Mouse (Mus musculus): ENCODE data around the gene Sh2d7. TPM values are rescaled to one million over a fixed set of nuclear protein-coding genes. Genes with fewer than 3 reads are reported as not detected.

The Sh2d7 gene
- total and polyA plus RNA-seq, 3 experiments: 0.04 TPM; not detected in 2

- TF ChIP-seq ZNF384 (IDR thresholded peaks at IDR 0.05; ENCODE audit: low read depth, low read length) (no peak), POLR2AphosphoS2 (IDR thresholded peaks at IDR 0.05; ENCODE audit: low read length) (no peak), GABPA (IDR thresholded peaks at IDR 0.05; ENCODE audit: low read depth, low read length) (peak; percentile 48; the same call in 1 of the 2 replicates), MEF2A (IDR thresholded peaks at IDR 0.05; ENCODE audit: extremely low read depth, insufficient replicate concordance, low read depth, low read length, poor library complexity, severe bottlenecking) (no peak), JUND (IDR thresholded peaks at IDR 0.05; ENCODE audit: low read depth, low read length) (no peak), ZMIZ1 (IDR thresholded peaks at IDR 0.05; ENCODE audit: low read depth, low read length) (no peak), MAFK (IDR thresholded peaks at IDR 0.05; ENCODE audit: borderline replicate concordance, low read depth, low read length) (0 out of 2 replicates have a peak, but pooled peaks have one; percentile 20), CHD2 (IDR thresholded peaks at IDR 0.05; ENCODE audit: low read length) (no peak), ZC3H11A (IDR thresholded peaks at IDR 0.05; ENCODE audit: low read depth, low read length) (no peak), NELFE (IDR thresholded peaks at IDR 0.05; ENCODE audit: low read depth, low read length) (no peak), MAX (IDR thresholded peaks at IDR 0.05; ENCODE audit: low read length) (no peak), SMC3 (IDR thresholded peaks at IDR 0.05; ENCODE audit: low read depth, low read length) (no peak), TCF12 (IDR thresholded peaks at IDR 0.05; ENCODE audit: low read depth, low read length) (no peak; the same call in 1 of the 2 replicates), POLR2A (IDR thresholded peaks at IDR 0.05; ENCODE audit: control insufficient read depth in 1 of 2, insufficient read depth in 1 of 2, low read depth in 1 of 2, low read length in 2 of 2, poor library complexity in 1 of 2) (no peak), SIN3A (IDR thresholded peaks at IDR 0.05; ENCODE audit: low read length) (no peak), CTCF (IDR thresholded peaks at IDR 0.05 in 2 of 3, conservative IDR thresholded peaks at IDR 0.05 in 1 of 3; ENCODE audit: control insufficient read depth in 1 of 3, insufficient read depth in 1 of 3, low read depth in 2 of 3, low read length in 3 of 3, poor library complexity in 1 of 3, severe bottlenecking in 1 of 3) (no peak), TAL1 (IDR thresholded peaks at IDR 0.05; ENCODE audit: low read length) (no peak), KAT2A (conservative IDR thresholded peaks at IDR 0.05; ENCODE audit: low read depth, low read length) (no peak)
Measured at GRCm38 (mm10) chr9:54489599-54489998, 49.2 kb upstream of the Sh2d7 start (continued).

- Histone ChIP-seq H3K9me3 (replicated peaks; ENCODE audit: insufficient read depth, low read length) (no peaks in the 10 kb centered on the region), H3K27ac (ENCODE audit: control insufficient read depth, low read depth, low read length) (peak overlapping the region; percentile 84), H3K9ac (ENCODE audit: control insufficient read depth, low read depth, low read length, poor library complexity, severe bottlenecking) (no peak overlapping the region), H3K79me2 (ENCODE audit: control insufficient read depth, insufficient read depth, low read length, poor library complexity) (peaks cover 1% of the 10 kb centered on the region; the same call in 1 of the 2 replicates), H3K36me3 (ENCODE audit: control insufficient read depth in 1 of 2, insufficient read depth in 2 of 2, low read length in 2 of 2) (peaks cover 0 to 21% of the 10 kb centered on the region in 2 experiments; a peak in 2 of 4 replicates), H3K4me3 (ENCODE audit: control insufficient read depth in 1 of 2, insufficient read depth in 1 of 2, low read depth in 2 of 2, low read length in 2 of 2) (no peak overlapping the region), H3K27me3 (ENCODE audit: control insufficient read depth in 1 of 2, insufficient read depth in 2 of 2, low read length in 2 of 2) (no peaks in the 10 kb centered on the region), H3K4me1 (ENCODE audit: control insufficient read depth in 1 of 2, insufficient read depth in 2 of 2, low read length in 2 of 2) (peaks cover 22 to 27% of the 10 kb centered on the region in 2 experiments)
- DNase-seq (ENCODE audit: low read depth, low spot score): no peak
- TF ChIP-seq USF2 (IDR thresholded peaks at IDR 0.05; ENCODE audit: borderline replicate concordance in 1 of 2, insufficient read depth in 1 of 2, low read depth in 1 of 2, low read length in 2 of 2) (0 out of 4 replicates have a peak, but pooled peaks of 1 of the 2 experiments have one; percentile 10), SMC3 (IDR thresholded peaks at IDR 0.05; ENCODE audit: low read depth, low read length) (peak; percentile 16; the same call in 1 of the 2 replicates), POLR2AphosphoS2 (IDR thresholded peaks at IDR 0.05; ENCODE audit: low read length) (peak; percentile 94), TAL1 (IDR thresholded peaks at IDR 0.05; ENCODE audit: low read length) (no peak), NELFE (IDR thresholded peaks at IDR 0.05; ENCODE audit: low read depth, low read length) (peak; percentile 13; the same call in 1 of the 2 replicates), ZMIZ1 (IDR thresholded peaks at IDR 0.05; ENCODE audit: low read depth, low read length) (peak; percentile 89), USF1 (IDR thresholded peaks at IDR 0.05; ENCODE audit: low read depth, low read length) (no peak)
Measured at GRCm38 (mm10) chr9:54490431-54490830, 48.4 kb upstream of the Sh2d7 start.

All from MEL (cell line).